Mouse (Mus musculus) liver, embryonic 11.5 days (tissue): ENCODE measurements around the gene C1qtnf1. TPM values are rescaled to one million over a fixed set of nuclear protein-coding genes. Genes with fewer than 3 reads are reported as not detected.
A peak's percentile ranks its signal among the peaks of the same experiment; 100 is the strongest.

Experiments
- ATAC-seq: fragments of 200-750 bp; cut with Nextera tagmentation; replicated peaks from 2 replicates; pipeline ENCODE4 v1.8.0; 2017; ENCODE audit warnings: moderate number of reproducible peaks, mild to moderate bottlenecking, moderate TSS enrichment, moderate library complexity; ENCODE audit not compliant: low FRiP score
- DNase-seq: peaks from one replicate; pipeline ENCODE4 v3.0.0-alpha.2; 2017; ENCODE audit warnings: low spot score
- H3K27ac ChIP-seq: fragments of 300-500 bp; sonication (generic); 2 replicates; pipeline ENCODE4 v1.5.1; 2014; ENCODE audit warnings: mild to moderate bottlenecking, low read depth, low read length, control low read depth
- H3K27me3 ChIP-seq: fragments of 300-500 bp; sonication (generic); replicated peaks from 2 replicates; pipeline ENCODE4 v1.6.1; 2014; ENCODE audit warnings: low read length, mixed read lengths; ENCODE audit not compliant: control insufficient read depth, insufficient read depth
- H3K36me3 ChIP-seq: fragments of 300-500 bp; sonication (generic); 2 replicates; pipeline ENCODE4 v1.6.1; 2014; ENCODE audit warnings: mild to moderate bottlenecking, low read length, moderate library complexity, mixed read lengths; ENCODE audit not compliant: control insufficient read depth, insufficient read depth
- H3K4me1 ChIP-seq: fragments of 300-500 bp; sonication (generic); replicated peaks from 2 replicates; pipeline ENCODE4 v1.6.1; 2014; ENCODE audit warnings: low read length, mixed read lengths; ENCODE audit not compliant: control insufficient read depth, insufficient read depth
- H3K4me2 ChIP-seq: fragments of 300-500 bp; sonication (generic); 2 replicates; pipeline ENCODE4 v1.6.1; 2014; ENCODE audit warnings: mild to moderate bottlenecking, control low read depth, moderate library complexity
- H3K4me3 ChIP-seq: fragments of 300-500 bp; sonication (generic); 2 replicates; pipeline ENCODE4 v1.5.1; 2014; ENCODE audit warnings: low read depth, low read length, control low read depth
- H3K9ac ChIP-seq: fragments of 300-500 bp; sonication (generic); 2 replicates; pipeline ENCODE4 v1.6.1; 2014; ENCODE audit warnings: low read depth, low read length, control low read depth
- H3K9me3 ChIP-seq: fragments of 300-500 bp; sonication (generic); 2 replicates; pipeline ENCODE4 v1.6.1; 2016; ENCODE audit warnings: low read length, inconsistent platforms, mixed read lengths; ENCODE audit not compliant: control insufficient read depth
- WGBS: fragments of 180-500 bp; shearing (Covaris S2); extraction: QIAGEN DNeasy Blood & Tissue Kit; methylation state at CpG from one replicate; pipeline ENCODE4 v1.1.7; 2014; 5-methylcytosine and 5-hydroxymethylcytosine counted together
- polyA plus RNA-seq: library from polyadenylated mRNA; unstranded; fragments of >200 nt; fragmentation: Nextera tagmentation; extraction: Ambion mirVana; gene quantifications from 2 replicates; pipeline ENCODE4 v1.2.1, GENCODE M21; 2014

Gene C1qtnf1
- polyA plus RNA-seq, 1 experiment from 2014 or later = 4.6 TPM

DNA sequence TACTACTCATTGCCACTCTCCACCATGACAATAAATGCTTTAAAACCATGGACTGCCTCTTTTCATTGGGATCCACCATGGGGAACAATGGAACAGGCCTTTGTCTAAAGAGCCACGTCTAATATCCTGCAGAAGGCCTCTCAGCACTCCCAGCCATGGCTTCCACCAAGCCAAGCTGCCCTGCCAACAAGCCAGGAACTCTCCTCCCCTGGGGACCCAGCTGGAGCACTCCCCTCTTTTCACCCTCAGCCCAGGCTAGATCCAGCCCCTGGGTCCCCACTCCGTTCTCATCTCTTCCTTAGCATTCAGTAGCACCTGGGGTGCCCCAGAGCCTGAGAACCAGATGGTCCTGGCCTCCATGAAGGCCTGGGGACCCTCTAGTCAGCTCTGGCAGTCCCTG is 25.0 kb downstream of the C1qtnf1 start:
- WGBS = 80% methylated on average over 2 of the region's 2 CpGs
- Histone ChIP-seq H3K4me2 (no peak overlapping the region), H3K36me3 (no peaks in the 10 kb centered on the region)

DNA sequence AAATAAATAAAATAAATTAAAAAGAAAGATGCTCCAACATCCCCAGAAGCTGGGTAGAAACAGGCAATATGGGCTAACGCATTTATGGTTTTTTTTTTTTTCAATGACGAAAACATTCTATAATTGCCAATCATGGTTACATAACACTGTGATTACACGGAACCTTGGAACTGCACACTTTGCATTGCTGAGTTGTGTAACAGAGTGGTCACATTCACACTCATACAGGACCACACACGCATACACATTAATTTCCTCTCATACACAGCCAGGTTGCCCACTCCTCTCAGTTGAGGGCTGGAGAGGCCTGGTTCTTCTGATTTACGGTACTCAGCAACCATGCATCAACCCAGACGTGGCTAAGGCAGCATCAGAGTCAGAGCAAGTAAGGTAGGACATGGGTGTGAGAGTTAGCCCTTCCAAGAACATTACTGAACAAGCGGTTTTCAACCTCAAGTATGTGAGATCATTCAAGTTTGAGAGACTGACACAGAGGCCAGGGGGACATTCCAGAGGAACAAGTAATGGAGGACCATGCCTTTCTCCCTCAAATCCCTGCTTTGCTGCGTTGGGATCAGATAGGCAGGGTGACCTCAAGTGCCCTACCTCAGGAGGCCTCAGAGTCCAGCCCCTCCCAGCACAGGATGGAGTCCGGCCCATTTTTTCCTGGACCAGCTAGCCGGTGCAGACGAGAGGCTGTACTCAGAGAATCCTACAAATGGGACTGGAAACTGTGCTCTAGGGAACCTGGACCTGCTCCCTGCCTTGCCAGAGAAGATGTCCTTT is 26.1 kb downstream of the C1qtnf1 start:
- DNase-seq (no peak), ATAC-seq (no peak)
- no peaks in the 10 kb centered on the region for H3K36me3 ChIP-seq
- H3K27ac ChIP-seq = no peak overlapping the region
- H3K4me1 ChIP-seq = peaks cover 3% of the 10 kb centered on the region; the same call in 1 of the 2 replicates
- 78% methylated on average over 11 of the region's 11 CpGs for WGBS
- H3K27me3 ChIP-seq = no peaks in the 10 kb centered on the region
- no peak overlapping the region for H3K4me2 ChIP-seq
- no peak overlapping the region for H3K4me3 ChIP-seq
- no peak overlapping the region for H3K9ac ChIP-seq
- no peaks in the 10 kb centered on the region for H3K9me3 ChIP-seq

More for the DNA sequence above, 25.0 kb downstream of the C1qtnf1 start:
- no peak for ATAC-seq
- no peak for DNase-seq
- no peak overlapping the region for H3K27ac ChIP-seq
- no peaks in the 10 kb centered on the region for H3K27me3 ChIP-seq
- H3K9me3 ChIP-seq = no peaks in the 10 kb centered on the region
- no peaks in the 10 kb centered on the region; the same call in 1 of the 2 replicates for H3K4me1 ChIP-seq
- H3K9ac ChIP-seq = no peak overlapping the region
- H3K4me3 ChIP-seq = no peak overlapping the region

DNA sequence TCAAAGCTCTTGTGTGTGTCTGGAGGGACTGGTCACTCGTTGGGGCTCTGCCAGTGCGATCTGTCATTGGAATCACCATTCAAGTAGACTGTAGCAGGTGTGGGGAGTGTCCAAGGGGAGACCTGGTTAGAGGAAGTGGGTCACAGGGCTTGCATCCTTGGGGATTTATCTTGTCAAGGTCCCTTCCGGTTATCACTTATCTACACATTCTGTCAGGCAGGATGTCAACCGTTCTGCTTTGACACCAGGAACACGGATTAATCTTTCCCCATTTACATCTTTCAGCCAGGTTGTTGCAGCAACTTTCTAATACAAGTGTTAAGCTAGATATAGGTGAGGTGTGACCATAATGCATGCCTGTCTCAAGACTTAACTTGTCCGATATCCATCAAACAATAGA is 27.8 kb downstream of the C1qtnf1 start:
- ATAC-seq (no peak), DNase-seq (no peak)
- no peaks in the 10 kb centered on the region for H3K36me3 ChIP-seq
- H3K27me3 ChIP-seq = no peaks in the 10 kb centered on the region
- no peak overlapping the region for H3K9ac ChIP-seq
- no peak overlapping the region for H3K4me2 ChIP-seq
- peaks cover 3% of the 10 kb centered on the region; the same call in 1 of the 2 replicates for H3K9me3 ChIP-seq
- H3K4me1 ChIP-seq = peaks cover 4% of the 10 kb centered on the region; the same call in 1 of the 2 replicates
- no peak overlapping the region for H3K4me3 ChIP-seq
- no peak overlapping the region for H3K27ac ChIP-seq
- 66% methylated on average over 6 of the region's 6 CpGs for WGBS

DNA sequence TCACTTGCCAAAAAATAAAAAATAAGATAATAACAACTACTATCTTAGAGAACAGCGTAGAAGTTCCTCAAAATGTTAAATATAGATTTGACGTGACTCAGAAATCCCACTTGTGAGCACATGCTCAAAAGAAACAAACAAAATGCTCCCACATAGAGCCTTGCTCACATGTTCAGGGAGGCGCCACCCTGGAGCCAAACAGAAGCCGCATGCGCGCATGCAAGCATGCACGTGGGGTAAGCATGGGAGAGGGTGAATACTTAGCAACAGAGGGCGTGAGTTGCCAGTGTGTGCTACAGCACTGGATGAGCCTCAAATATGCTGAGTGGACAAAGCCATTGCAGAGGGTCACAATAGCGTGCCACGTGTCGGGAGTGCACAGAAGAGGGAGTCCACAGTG is 28.9 kb downstream of the C1qtnf1 start:
- no peak for DNase-seq
- Histone ChIP-seq H3K4me3 (no peak overlapping the region), H3K9ac (no peak overlapping the region), H3K27ac (no peak overlapping the region), H3K36me3 (no peaks in the 10 kb centered on the region), H3K27me3 (no peaks in the 10 kb centered on the region), H3K4me2 (no peak overlapping the region), H3K9me3 (peaks cover 3% of the 10 kb centered on the region; the same call in 1 of the 2 replicates), H3K4me1 (peaks cover 4% of the 10 kb centered on the region; the same call in 1 of the 2 replicates)
- 72% methylated on average over 11 of the region's 11 CpGs for WGBS
- ATAC-seq = no peak

DNA sequence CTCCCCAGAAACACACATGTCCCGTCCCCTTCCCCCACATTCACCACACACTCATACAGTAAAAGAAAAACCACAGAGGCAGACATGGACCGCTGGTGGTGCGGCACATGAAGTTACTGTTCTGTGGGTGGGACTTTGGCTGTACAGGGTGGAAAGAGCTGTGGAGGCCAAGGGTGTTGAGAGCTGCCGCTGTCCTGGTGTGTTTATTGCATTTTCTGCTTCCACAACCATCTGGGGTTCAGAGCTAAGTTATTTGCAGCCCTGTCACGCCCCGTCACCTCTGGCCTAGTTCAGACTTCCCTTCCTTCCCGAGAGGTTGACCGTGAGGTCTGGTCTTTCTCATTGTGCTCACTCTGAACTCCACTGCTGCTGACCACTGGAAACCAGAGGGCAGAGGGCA is 31.0 kb downstream of the C1qtnf1 start:
- Histone ChIP-seq H3K9me3 (peaks cover 3% of the 10 kb centered on the region; the same call in 1 of the 2 replicates), H3K4me3 (no peak overlapping the region), H3K4me2 (peak overlapping the region; percentile 35; the same call in 1 of the 2 replicates), H3K27me3 (no peaks in the 10 kb centered on the region), H3K4me1 (peaks cover 4% of the 10 kb centered on the region; the same call in 1 of the 2 replicates), H3K9ac (0 out of 2 replicates have a peak overlapping the region, but pooled peaks have one; percentile 20), H3K27ac (peak overlapping the region; percentile 62), H3K36me3 (no peaks in the 10 kb centered on the region)
- WGBS = 19% methylated on average over 8 of the region's 8 CpGs
- DNase-seq (no peak), ATAC-seq (peak; percentile 53)

DNA sequence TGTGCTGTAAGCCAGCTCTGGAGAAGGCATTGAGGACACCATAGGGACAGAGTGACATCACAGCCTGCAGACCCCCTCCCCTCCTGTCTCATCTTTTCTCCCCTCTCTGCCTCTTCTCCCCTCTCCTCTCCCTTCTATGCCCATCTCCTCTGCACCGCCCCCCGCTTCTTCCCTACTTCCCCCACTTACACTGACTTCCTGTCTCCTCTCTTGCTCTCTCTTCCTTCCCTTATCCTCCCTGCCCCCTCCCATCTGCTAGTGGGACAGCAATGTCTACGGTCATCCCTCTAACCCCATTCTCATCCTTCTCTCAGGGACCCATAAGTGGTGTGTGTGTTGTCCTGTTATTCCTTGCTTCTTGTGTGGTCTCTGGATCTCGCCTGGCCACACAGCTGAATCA is 31.5 kb downstream of the C1qtnf1 start:
- WGBS = 43% methylated on average over 4 of the region's 4 CpGs
- Histone ChIP-seq H3K27ac (peak overlapping the region; percentile 62), H3K9ac (0 out of 2 replicates have a peak overlapping the region, but pooled peaks have one; percentile 20), H3K4me1 (peaks cover 4% of the 10 kb centered on the region; the same call in 1 of the 2 replicates), H3K4me2 (peak overlapping the region; percentile 35; the same call in 1 of the 2 replicates), H3K9me3 (peaks cover 3% of the 10 kb centered on the region; the same call in 1 of the 2 replicates), H3K36me3 (no peaks in the 10 kb centered on the region), H3K27me3 (no peaks in the 10 kb centered on the region), H3K4me3 (no peak overlapping the region)
- no peak for ATAC-seq
- DNase-seq = no peak

DNA sequence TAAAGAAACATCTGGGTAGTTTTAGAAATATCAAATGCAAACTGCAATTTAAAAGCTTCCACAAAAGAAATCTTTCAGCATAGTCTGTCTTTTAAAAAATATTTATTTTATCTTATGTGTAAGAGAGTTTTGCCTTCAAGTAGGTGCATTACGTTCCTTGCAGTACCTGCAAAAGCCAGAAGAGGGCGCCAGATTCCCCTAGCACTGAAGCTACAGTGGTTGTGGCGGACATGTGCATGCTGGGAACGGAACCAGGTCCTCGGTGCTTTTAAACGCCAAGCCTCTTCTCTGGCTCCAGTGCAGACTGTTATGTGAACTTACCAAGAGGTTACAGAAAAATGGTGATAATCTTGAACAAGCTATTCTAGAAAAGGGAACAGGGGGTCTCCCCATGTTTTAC is 32.3 kb downstream of the C1qtnf1 start:
- no peak overlapping the region for H3K4me2 ChIP-seq
- peaks cover 3% of the 10 kb centered on the region; the same call in 1 of the 2 replicates for H3K9me3 ChIP-seq
- no peak for ATAC-seq
- H3K36me3 ChIP-seq = no peaks in the 10 kb centered on the region
- 56% methylated on average over 6 of the region's 6 CpGs for whole genome bisulfite sequencing
- no peak overlapping the region for H3K9ac ChIP-seq
- no peak for DNase-seq
- no peak overlapping the region for H3K27ac ChIP-seq
- no peak overlapping the region for H3K4me3 ChIP-seq
- no peaks in the 10 kb centered on the region for H3K27me3 ChIP-seq
- peaks cover 4% of the 10 kb centered on the region; the same call in 1 of the 2 replicates for H3K4me1 ChIP-seq

DNA sequence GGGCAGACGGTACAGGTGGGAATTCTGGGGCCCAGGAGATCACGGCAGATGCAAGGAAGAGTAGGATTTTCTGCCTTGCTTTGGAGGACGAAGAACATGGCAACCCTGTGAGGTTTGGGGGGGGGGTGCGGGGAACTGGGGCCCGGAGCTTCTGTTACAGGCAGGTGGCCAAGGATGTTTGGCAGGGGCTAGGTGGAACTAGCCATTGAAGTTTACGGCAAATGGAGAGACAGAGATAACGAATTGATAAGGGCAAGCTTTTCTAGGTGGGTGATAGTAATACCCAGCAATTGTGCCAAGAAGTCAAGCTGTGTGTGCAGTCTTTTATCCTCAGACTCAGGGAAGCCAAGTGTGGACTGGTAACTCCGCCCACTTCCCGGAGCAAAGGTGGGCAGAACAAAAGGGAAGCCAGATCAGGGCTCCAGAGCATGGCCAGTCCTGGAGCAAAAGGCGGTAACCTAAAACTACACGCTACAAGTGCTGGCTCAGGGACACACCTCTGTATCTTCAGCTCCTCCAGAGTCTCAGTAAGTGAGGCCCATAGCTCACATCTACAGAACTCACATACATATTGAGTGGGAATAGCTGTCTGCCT is 39.5 kb downstream of the C1qtnf1 start:
- Histone ChIP-seq H3K27ac (no peak overlapping the region), H3K9me3 (no peaks in the 10 kb centered on the region), H3K9ac (no peak overlapping the region), H3K4me2 (no peak overlapping the region), H3K4me3 (no peak overlapping the region), H3K36me3 (no peaks in the 10 kb centered on the region), H3K4me1 (peaks cover 20% of the 10 kb centered on the region), H3K27me3 (no peaks in the 10 kb centered on the region)
- no peak for ATAC-seq
- no peak for DNase-seq
- WGBS = 59% methylated on average over 11 of the region's 11 CpGs
